Mouse (Mus musculus): Measurements from ENCODE around the gene Cstad.

Cstad gene

GRCm38 (mm10) chr2:30593636-30594310 lies 1.1 kb upstream of the Cstad start:
- CTCF ChIA-PET = interaction anchor here (0.6 kb wide), 1 partner anchor 22 kb away, joined by 11 read pairs; no protein-coding TSS in a partner anchor

GRCm38 (mm10) chr2:30595796-30596195 lies 956 bp downstream of the Cstad start:
- CTCF ChIA-PET = interaction anchor here (0.6 kb wide), 1 partner anchor 138 kb away, joined by 6 read pairs; no protein-coding TSS in a partner anchor

DNA sequence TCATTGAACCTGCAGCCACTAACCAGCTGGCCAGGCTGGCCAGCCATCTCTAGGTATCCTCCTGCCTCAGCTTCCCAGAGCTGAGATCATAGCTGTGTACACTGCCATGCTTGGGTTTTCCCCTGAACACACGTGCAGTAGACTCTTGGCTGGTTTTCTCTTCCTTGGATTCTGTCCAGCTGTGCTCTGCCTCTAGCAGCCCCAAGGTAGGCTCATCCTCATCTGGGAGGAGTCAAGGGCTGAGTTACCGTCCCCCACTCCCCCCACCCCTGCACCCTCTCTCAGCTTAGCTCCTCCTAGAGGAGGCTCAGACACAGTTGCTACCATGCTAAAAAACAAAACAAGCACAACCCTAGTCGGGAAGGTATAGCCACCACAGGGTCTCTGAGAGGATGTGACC lies 4.8 kb downstream of the Cstad start:
- CTCF ChIA-PET = interaction anchor here (0.5 kb wide), 1 partner anchor 763 kb away, joined by 3 read pairs; no protein-coding TSS in a partner anchor

- CTCF ChIA-PET = interaction anchor here (0.5 kb wide), 1 partner anchor 764 kb away, joined by 3 read pairs; no protein-coding TSS in a partner anchor
Observed at GRCm38 (mm10) chr2:30600291-30600690, 5.5 kb downstream of the Cstad start.

GRCm38 (mm10) chr2:30600965-30601841 lies 6.4 kb downstream of the Cstad start:
- CTCF ChIA-PET = interaction anchor here (0.6 kb wide), 1 partner anchor 118 kb away, joined by 6 read pairs; no protein-coding TSS in a partner anchor

DNA sequence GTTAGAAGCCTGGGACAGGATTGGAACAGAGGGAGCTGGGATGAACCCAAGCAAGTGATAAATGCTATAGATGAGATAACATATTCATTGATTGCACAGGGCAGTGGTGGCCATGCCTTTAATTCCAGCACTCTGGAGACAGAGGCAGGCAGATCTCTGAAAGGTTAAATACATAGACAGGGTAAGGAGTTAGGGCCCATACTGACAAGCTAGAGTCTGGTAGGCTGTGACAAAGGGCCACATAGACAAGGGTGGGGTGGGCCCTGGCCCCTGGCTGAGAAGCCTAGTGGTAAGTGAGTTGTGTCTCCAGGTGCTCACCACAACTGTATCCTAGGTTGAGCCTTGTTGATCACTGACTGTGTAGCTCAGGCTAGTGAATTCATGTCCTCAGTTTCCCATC lies 7.6 kb downstream of the Cstad start:
- CTCF ChIA-PET = no interaction called here

- CTCF ChIA-PET = no interaction called here
Observed at GRCm38 (mm10) chr2:30603731-30604130, 8.9 kb downstream of the Cstad start.

GRCm38 (mm10) chr2:30604880-30605761 lies 10.3 kb downstream of the Cstad start:
- CTCF ChIA-PET = interaction anchor here (0.5 to 0.7 kb wide), 3 partner anchors 14 to 173 kb away, joined by 3 to 10 read pairs (median 3); no protein-coding TSS in a partner anchor

- CTCF ChIA-PET = interaction anchor here (0.5 kb wide), 1 partner anchor 172 kb away, joined by 10 read pairs; no protein-coding TSS in a partner anchor
Observed at GRCm38 (mm10) chr2:30605762-30606051, 10.9 kb downstream of the Cstad start.

- CTCF ChIA-PET = no interaction called here
Observed at GRCm38 (mm10) chr2:30606621-30607052, 11.8 kb downstream of the Cstad start.

- CTCF ChIA-PET = no interaction called here
Observed at GRCm38 (mm10) chr2:30607941-30608340, 13.1 kb downstream of the Cstad start.

DNA sequence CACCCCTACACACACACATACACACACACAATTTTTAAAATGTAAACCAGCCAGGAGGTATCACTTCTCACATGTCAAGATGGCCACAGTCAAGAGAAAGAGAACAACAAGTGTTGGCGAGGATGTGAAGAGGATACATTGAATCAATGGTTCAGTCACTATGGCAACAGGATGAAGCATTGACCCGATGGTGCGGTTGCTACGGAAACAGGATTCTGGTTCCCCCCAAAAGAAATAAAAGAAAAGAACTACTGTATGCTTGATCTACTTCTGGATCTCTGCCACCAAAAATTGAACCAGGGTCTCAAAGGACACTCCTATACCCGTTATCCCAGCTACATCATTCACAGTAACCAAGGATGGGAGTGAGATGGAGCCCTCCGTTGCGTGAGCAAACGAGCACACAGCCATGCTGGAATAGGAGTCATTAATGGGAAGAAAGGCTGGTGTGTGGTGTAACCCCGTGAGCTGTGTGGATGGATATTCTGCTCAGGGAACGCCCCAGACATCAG lies 13.9 kb downstream of the Cstad start:
- CTCF ChIA-PET = no interaction called here

- CTCF ChIA-PET = no interaction called here
Observed at GRCm38 (mm10) chr2:30613574-30613973, 18.7 kb downstream of the Cstad start.

DNA sequence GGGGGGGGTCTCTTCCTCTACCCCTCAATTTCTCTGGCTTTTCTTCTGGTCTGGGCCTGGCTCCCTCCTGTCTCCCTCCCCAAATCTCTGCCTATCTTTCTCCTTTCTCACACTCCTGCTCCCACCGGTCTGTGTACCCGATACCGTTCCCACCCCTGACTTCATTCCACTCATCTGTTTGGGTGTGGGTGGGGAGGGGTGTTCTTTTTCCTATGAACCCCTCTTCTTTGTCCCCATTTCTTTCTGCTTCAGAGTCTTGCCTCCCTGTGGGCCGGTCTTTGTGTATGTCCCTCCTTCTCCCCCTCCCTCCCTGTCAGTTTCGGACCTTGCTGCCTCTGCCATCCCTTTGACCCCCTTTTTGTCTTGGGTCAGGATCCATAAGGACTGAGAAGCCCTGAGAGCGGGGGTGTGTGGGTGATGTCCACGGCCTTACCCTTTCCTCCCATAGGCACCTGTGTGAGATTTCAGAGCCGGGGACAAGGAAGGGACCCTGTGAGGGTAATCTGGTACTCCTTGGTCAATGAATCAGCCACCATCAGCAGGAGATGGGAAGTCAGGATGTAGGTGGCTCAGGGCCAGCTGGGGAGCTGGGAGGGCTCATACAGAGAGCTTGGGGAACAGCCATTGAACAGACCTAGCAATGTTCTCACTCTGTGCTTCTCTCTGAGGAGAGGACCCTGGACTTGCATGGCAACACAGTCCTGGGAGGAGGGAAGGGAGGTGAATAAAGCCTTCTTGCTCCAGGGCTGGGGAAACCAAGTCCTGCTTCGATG lies 19.5 kb downstream of the Cstad start:
- CTCF ChIA-PET = interaction anchor here (0.7 kb wide), 1 partner anchor 23 kb away, joined by 3 read pairs; no protein-coding TSS in a partner anchor

DNA sequence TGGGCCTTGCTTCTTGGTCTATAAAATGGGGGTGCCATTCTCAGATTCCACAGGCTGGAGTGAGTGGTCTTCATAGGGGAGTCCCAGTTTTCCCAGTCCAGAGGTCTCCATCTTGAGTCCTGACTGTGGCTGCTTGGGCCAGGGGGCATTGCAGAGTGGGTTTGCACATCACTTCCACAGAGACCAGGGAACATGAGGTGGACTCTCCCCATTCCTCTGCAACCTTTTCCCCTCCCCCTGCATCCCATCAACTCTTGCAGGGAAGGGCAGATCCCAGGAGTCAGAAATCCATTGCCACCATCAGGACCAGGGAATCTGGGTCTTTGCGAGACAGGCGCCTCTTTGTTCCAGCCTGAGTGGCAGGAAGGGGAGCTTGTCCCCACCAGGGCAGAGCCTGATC lies 21.0 kb downstream of the Cstad start:
- CTCF ChIA-PET = interaction anchor here (1.1 kb wide), 1 partner anchor 22 kb away, joined by 11 read pairs; no protein-coding TSS in a partner anchor

GRCm38 (mm10) chr2:30616464-30616863 lies 21.6 kb downstream of the Cstad start:
- CTCF ChIA-PET = interaction anchor here (1.1 kb wide), 1 partner anchor 22 kb away, joined by 11 read pairs; no protein-coding TSS in a partner anchor

DNA sequence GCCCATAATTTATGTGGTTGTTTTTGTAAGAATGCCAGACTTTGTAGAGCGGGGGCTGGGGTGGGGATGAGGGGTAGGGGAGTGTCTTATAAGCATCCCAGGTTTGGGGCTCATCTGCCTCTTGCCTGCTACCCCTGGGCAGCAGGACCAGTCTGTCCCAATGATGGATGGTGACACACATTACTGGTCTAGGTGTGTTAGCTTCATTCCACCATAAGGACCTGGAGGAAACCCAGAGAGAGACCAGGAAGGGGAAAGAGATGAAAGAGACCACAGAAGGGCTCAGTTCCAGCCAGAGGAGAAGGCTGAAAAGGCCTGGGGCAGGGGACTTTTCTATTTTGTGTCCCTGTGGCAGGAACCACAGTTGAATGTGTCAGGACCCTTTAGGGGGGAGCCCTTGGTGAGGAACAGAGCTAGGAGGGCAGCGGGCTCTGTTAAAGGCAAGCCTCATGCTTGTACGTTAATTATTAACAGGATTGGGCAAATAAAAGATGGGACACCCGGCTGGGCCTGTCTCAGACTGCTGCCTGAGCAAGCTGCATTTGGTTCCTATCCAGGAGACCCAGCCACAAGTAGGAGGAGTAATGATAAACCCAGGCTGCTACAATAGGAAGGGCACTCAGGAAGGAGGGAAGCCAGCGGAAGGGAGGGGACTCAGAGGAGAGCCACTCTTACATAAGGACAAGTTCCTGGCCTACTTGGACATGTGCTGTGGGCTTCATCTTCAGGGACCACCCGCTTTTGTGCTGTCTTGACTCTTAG lies 23.8 kb downstream of the Cstad start:
- CTCF ChIA-PET = interaction anchor here (0.5 to 0.7 kb wide), 3 partner anchors 31 to 39 kb away, joined by 3 to 16 read pairs (median 3); no protein-coding TSS in a partner anchor

GRCm38 (mm10) chr2:30623873-30624272 lies 29.0 kb downstream of the Cstad start:
- CTCF ChIA-PET = interaction anchor here (1.4 kb wide), 1 partner anchor 14 kb away, joined by 15 read pairs; no protein-coding TSS in a partner anchor

DNA sequence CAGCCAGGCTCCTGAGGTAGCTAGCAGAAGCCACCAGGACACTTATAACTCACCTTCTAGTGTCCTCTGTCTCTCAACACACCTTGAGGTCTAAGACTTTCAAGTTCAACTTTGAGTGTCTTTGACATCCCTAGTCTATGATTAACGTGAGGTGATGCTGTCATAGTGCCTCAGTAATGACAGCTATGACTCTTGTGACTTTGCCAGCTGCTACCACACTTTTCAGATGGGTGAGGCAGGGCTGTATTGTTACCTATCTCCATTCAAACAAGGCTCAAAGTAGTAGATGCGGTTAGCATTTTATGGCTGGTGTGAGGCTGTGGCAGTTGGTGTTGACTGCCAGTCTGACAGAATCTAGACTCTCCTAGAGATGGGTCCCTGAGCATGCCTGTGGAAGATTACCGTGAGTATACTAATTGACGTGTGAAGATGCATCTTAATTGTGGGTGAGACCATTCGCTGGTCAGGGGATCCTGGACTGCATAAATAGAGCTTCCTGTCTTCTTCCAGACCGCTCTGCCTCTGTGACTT lies 30.5 kb downstream of the Cstad start:
- CTCF ChIA-PET = no interaction called here

Measured in spleen, embryonic (tissue).